Mouse (Mus musculus): ENCODE results near the gene Crhr2.

Gene Crhr2

DNA sequence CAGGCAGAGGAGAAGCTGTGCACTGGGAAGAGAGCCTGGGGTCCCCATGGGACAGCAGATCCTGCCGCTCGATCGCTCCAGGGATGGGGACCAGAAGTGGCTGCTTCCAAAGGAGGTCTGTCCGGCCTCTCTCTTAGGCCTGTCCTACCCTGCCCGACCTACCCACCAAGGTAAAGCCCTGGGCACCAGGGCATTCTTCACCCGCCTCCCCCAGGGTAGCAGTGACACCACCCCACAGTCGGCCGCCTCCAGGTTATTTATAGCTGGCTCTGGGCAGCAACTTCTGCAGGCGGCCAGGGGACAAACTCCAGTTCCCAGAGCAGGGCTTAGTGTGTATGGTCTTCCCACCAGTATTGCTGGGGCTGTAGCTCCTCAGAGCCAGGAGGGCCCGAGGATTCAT is at the start of gene Crhr2:
Crhr2 (minus strand) TSS at position 223 of the 400 bp plus-strand sequence.
- DNase-seq (ENCODE audit: low spot score in 2 of 2): no peak

DNA sequence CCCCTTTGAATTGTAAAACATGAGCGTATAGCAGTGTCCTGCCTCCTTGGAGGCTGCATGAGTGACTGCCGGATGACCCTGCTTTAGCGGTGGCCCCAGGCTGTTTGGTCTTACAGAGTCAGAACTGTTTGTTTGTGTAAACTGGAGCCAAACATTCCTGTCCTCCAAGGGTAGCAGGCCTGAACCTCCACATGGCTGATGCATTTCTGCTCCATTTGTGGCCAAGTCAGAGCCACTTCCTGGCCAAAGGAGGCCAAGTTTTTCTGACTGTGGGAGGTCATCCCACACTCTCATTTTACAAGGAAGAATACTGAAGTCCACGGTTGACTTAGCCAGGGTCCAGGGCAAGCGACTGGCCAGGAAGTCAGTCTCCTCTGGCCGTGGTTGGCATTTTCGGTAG is 46.7 kb upstream of the Crhr2 start:
- DNase-seq (ENCODE audit: low spot score in 2 of 2): no peak

- peak in 1 of 2 experiments; percentile 17 for DNase-seq (ENCODE audit: low spot score in 2 of 2)
These were observed 44.4 kb upstream of the Crhr2 start for GRCm38 (mm10) chr6:55177060-55177732.

DNA sequence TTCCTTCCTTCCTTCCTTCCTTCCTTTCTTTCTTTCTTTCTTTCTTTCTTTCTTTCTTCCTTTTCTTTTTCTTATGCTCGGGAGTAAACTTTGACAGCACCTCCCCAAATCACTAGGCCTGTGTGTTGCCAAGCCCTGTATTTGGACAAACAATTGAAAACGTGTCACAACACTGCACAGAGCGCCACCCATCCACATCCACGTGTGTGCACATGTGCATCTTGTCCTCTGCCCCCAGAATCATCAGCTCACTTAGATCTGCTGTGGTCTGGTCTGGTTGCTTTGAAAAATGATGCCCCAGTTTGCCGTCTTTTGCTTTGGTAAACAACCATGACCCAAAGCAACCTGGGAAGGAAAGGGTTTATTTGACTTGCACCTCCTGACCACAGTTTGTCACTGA is 43.1 kb upstream of the Crhr2 start:
- no peak for DNase-seq (ENCODE audit: low spot score in 2 of 2)

DNA sequence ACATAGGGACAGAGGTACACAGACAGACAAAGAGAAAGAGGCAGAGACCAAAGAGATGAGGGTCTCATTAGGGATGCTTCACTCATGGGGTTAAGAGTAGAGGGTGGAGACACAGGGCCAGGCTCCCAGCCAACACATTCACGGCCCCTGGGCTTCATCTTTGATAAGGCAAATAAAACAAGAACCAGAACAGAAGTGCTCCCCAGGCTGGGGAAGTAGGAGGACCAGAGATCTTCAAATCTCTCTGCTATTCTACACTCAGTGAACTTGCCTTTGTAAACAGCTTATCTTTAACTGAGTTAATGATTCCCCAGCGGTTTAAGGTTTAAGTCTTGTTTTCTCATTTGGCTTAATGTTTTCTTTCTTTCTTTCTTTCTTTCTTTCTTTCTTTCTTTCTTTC is 42.6 kb upstream of the Crhr2 start:
- DNase-seq (ENCODE audit: low spot score in 2 of 2): no peak

- DNase-seq (ENCODE audit: low spot score in 2 of 2): no peak
These were observed 41.9 kb upstream of the Crhr2 start, which contains the start of gene Inmt for GRCm38 (mm10) chr6:55174741-55175181. Gene Inmt, minus strand, starts transcription at chr6:55175043.

- no peak for DNase-seq (ENCODE audit: low spot score in 2 of 2)
These were observed 41.1 kb upstream of the Crhr2 start for GRCm38 (mm10) chr6:55173941-55174349.

- no peak for DNase-seq (ENCODE audit: low spot score in 2 of 2)
These were observed 40.4 kb upstream of the Crhr2 start for GRCm38 (mm10) chr6:55173171-55173570.

DNA sequence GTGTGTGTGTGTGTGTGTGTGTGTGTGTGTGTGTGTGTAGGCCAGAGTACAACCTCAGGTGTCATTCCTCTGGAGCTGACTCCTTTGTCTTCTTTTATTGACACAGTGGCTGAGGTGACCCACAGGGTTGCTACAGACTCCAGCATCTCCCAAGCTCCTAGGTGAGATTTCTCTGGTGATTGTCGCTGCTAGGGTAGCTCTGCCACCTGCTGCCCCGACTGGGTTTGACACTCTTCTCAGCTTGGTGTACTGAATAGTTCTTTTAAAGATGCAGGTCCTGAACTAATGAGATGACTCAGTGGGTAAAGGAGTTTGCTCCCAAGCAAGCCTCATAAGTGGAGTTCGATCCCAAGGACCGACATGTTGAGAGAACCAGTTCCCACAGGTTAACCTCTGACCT is 38.8 kb upstream of the Crhr2 start:
- DNase-seq (ENCODE audit: low spot score in 2 of 2): no peak

DNA sequence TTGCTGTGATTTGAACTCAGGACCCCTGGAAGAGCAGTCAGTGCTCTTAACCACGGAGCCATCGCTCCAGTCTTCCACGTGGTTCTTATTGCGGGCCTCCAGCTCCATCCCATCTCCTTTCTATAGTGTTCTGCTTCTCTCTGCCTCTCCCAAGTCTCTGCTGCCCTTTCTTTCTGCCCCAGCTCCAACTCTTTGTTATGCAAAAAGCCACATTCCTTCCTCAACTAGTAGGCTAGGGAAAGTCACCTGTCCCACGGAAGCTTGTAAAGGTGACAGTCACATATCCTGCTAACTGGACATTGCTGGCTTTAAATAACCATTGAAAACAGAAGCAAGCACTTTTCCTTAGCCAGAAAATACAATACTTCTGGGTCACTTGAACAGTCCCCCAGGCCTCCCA is 37.0 kb upstream of the Crhr2 start:
- DNase-seq (ENCODE audit: low spot score in 2 of 2): no peak

GRCm38 (mm10) chr6:55166777-55167463 is 34.1 kb upstream of the Crhr2 start:
- peak; percentile 48 to 72 for DNase-seq (ENCODE audit: low spot score in 2 of 2)

DNA sequence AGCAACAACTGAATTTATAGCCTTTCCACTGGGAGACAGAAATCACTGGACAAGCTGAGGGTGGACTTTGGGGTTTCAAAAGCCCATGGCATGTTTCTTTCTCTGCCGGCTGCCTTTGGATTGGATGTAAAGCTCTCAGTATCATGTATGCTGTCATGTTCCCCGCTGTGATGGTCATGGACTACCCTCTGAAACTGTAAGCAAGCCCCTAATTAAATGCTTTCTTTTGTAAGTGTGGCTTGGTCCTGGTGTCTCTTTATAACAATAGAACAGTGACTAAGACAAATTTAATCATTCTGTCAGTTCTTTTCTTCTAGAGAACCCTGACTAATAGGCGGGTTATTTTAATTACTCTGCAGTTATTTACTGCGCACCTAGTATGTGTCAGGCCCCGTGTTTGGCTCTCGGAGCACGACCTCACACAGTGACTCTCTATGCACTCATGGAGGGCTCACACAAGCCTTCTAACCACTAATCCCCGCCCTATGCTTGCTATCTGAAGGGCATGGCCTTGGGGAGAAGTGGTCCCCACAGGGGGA is 30.3 kb upstream of the Crhr2 start:
- DNase-seq (ENCODE audit: low spot score in 2 of 2): no peak

DNA sequence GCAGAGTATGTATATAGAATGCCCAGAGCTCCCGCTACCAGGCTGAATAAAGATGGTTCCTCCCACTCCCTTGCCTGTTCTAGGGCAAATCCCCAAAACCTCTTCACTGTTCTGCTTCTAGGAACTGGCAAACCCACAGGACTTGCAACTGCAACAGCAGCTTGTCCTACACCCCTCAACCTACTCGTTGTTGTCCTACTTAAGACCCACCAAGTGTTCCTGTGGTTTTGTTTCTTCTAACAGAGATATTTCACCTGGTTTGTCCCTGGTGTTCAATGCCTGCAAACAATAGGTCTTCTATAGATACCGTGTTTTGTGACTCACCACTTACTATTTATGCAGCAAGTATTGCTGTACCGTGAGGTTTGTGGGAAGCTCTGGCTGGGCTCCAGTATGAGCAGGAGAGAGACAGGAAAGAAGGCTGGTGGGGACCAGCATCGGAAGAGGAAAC is 28.5 kb upstream of the Crhr2 start:
- no peak for DNase-seq (ENCODE audit: low spot score in 2 of 2)

DNA sequence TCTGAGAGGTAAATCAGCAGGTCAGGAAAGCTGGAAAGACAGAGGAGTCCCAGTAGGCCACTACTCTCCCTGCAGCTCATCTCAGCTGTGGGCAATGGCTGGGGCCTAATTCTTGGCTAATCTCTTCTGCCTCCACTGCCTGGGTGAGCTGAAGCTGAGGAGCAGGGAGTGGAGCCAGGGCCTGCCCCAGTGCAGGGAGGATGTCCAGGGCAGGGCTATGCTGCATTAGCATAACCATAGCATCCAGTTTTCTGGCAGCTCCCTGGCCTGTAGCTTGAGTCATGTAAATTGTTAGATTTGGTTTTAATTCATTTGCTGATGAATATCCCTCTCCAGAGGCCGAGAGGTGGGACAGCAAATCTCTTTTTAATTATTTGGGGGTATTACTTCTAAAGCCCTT is 26.4 kb upstream of the Crhr2 start:
- DNase-seq (ENCODE audit: low spot score in 2 of 2): no peak

DNA sequence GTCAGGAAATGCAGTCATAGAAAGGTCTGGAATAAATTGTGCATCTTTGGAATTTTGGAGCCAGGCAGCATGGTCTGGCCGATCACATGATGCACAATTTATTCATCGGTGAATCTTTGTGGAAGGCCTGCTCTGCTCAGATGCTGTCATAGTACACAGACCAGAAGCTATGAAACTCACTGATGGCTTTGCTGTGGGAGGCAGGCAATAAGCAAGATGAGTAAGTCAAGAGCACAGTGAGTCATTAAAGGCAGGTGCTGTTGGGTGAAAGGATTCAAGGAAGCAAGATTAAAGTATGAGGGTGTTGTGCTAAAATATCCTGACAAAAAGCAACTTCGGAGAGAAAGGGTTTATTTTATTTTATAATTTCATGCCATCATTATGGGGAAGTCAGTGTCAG is 19.4 kb upstream of the Crhr2 start:
- DNase-seq (ENCODE audit: low spot score in 2 of 2): no peak

DNA sequence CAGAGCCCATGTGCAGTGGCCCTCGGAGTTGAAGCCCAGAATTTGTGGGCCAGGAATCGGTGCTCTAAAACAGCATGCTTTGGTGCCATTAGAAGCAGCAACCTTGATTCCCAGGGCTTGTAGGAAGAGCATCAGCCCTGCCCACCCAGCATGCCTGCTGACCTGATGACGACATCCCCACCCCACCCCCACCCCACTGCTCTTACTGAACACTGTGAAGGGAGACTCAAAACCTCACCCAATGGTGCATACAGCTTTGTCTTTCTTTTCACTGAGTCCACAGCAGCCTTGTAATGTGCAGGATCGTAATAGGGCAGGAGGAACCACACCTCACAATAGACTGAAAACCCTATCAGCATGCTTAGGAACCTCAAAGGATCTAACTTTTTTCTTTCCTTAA is 13.3 kb upstream of the Crhr2 start:
- no peak for DNase-seq (ENCODE audit: low spot score in 2 of 2)

DNA sequence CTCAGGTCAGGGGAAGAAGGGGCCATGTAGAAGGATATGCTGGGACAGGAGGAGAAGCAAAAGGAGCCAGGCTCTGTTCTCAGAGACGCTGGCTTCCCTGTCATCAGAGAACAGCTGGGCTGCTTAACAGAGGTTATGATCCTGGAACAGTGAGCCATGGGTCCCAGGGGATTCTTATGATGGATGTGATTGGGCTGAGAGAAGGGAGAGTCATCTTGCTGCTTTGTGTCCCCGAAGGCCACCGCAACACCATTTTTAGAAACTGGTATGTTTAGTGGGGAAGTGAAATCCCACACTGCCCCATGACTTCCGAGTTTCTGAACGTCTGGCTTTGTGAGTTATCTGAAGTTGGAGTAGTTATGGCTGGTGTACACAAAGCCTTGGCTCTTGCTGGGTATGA is 12.5 kb upstream of the Crhr2 start:
- DNase-seq (ENCODE audit: low spot score in 2 of 2): no peak

DNA sequence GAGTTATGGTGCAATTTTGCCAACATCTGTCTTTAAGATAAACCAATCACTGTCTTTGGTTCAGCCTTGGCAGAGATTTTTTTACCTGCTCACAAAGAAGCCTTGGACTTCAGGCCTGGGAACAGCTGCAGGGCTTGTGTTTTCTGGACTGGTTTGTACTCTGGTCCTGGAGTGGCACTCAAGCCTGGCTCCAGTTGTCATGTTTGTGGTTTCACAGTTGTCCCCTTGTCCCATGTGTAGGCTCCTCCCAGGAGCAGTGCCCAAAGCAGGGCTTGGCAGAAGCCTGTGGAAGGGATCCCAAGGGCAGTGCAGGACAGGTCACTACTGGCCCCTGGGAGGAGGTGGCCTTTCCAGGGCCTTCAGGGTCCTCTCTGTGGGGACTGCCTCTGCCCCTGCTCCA is 5.5 kb upstream of the Crhr2 start:
- no peak for DNase-seq (ENCODE audit: low spot score in 2 of 2)

DNA sequence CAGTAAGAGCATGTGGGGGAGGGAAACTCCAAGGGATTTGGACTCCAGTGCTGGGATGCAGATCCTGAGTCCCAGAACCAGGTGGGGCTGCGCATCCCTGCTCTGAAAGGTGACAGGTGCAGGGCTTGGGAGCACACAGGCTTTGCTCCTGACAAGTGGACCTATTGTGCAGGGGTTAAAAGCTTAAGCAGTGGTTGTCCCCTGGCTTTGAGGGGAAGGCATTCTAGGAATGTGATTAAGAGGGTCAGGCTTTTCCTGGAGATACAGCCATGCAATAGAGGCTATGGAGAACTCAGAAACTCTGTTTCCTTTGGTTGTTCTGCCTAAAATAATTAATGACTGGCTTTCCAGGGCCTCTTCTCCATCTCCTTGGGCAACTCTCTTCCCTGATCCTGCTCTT is 609 bp upstream of the Crhr2 start:
- no peak for DNase-seq (ENCODE audit: low spot score in 2 of 2)

GRCm38 (mm10) chr6:55131301-55131700 is 1.5 kb downstream of the Crhr2 start:
- DNase-seq (ENCODE audit: low spot score in 2 of 2): no peak

DNA sequence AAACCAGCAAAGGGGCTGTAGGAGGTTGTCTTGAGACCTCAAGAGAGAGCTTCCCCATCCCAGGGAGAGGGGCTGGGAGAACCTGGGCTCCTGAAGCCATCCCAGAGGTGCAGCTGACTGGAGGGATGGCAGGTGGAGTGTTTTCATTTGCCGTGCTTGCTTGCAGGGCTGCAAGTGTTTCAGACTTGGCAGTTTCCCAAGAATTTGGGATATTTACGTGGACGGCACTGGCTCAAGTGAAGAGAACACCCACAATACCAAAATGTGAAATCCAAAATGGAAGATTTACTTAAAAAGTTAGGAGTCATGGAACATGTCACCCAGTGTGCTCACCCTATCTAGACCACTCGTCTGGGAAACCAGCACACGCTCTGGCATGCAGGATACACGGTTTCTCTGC is 2.2 kb downstream of the Crhr2 start:
- no peak for DNase-seq (ENCODE audit: low spot score in 2 of 2)

GRCm38 (mm10) chr6:55128391-55128790 is 4.4 kb downstream of the Crhr2 start:
- DNase-seq (ENCODE audit: low spot score in 2 of 2): no peak

- DNase-seq (ENCODE audit: low spot score in 2 of 2): no peak
These were observed 6.2 kb downstream of the Crhr2 start for GRCm38 (mm10) chr6:55126576-55126975.

Data from thymus, postnatal 10 days (tissue).